Mouse (Mus musculus): ENCODE measurements around the gene Nfkbia.
A peak's percentile ranks its signal among the peaks of the same experiment; 100 is the strongest.

DNA sequence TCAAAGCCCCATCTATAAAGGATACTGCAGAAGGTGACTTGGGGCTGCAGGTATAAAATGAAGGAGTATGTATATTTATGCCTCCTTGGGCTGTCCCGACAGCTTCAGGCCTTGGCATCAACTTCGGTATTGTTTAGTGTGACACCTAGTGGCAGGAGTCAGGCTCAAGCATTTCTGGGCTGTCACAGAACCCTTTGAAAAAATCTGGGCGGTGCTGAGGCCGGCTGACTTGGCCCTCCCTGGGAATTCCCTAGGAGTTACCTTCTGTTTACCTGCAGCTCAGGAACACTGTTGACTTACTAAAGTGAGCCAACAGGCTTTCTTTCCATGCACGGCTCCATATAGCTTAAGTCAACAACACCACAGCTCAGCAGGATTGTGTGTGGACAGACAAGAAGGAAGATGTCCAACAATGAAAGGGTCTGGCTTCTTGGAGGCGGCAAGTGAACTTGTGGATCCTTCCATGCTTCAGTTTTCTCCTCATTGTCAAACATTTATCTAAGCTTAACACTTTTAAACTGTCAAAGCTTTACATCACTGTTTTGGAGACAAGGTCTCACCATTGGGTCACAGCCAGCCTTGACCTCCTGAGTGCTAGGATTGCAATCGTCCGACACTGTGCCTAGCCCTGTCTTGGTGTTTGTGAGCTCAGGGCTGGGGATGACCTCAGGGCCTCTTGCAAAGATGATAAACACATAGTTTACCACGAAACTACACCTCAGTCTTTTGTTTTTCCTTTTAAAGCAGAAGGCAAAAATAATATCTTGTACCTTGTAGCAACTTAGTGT, 2.9 kb upstream of the Nfkbia start:
- TF ChIP-seq CTCF (IDR thresholded peaks at IDR 0.05; ENCODE audit: borderline replicate concordance, control insufficient read depth, extremely low read depth, insufficient read depth, low read length, poor library complexity), result peak; percentile 26; the same call in 1 of the 2 replicates
- no peak for TF ChIP-seq POLR2A (IDR thresholded peaks at IDR 0.05; ENCODE audit: control insufficient read depth, extremely low read depth, insufficient read depth, low read length, poor library complexity)

Measured in thymus, adult 2 months (tissue).